Mouse (Mus musculus): ENCODE measurements at regions not wholly inside any gene's neighbourhood (a gene's known extent, or its start where the extent isn't known, plus 50 kb on each side); places are given as distances from the start of the nearest gene placed in this dataset.
"Not testable (repeated sequence)": the region's sequence is repeated elsewhere in the genome, so short reads cannot be mapped to it uniquely, and the experiment has no call there.

GRCm38 (mm10) chr14:86184663-86185381 is 956.2 kb downstream of the Diaph3 start:
- DNase-seq (ENCODE audit: low read depth): no peak

- DNase-seq (ENCODE audit: low read depth): no peak
These were observed 962.5 kb downstream of the Diaph3 start for GRCm38 (mm10) chr14:86178517-86178916.

GRCm38 (mm10) chr14:86171118-86171517 is 969.9 kb downstream of the Diaph3 start:
- no peak for DNase-seq (ENCODE audit: low read depth)

GRCm38 (mm10) chr14:86159151-86159550 is 981.9 kb downstream of the Diaph3 start:
- no peak for DNase-seq (ENCODE audit: low read depth)

GRCm38 (mm10) chr14:86154688-86155087 is 986.3 kb downstream of the Diaph3 start:
- DNase-seq (ENCODE audit: low read depth): no peak

- no peak for DNase-seq (ENCODE audit: low read depth)
These were observed 989.8 kb downstream of the Diaph3 start for GRCm38 (mm10) chr14:86151276-86151675.

- DNase-seq (ENCODE audit: low read depth): peak; percentile 1
These were observed 990.6 kb downstream of the Diaph3 start for GRCm38 (mm10) chr14:86150329-86150866.

GRCm38 (mm10) chr14:86115254-86116057 is 1025.6 kb downstream of the Diaph3 start:
- DNase-seq (ENCODE audit: low read depth): no peak

GRCm38 (mm10) chr14:86101497-86101896 is 1039.5 kb downstream of the Diaph3 start:
- DNase-seq (ENCODE audit: low read depth): no peak

GRCm38 (mm10) chr14:86070313-86071100 is 1070.5 kb downstream of the Diaph3 start:
- DNase-seq (ENCODE audit: low read depth): no peak

- DNase-seq (ENCODE audit: low read depth): no peak
These were observed 1071.7 kb downstream of the Diaph3 start for GRCm38 (mm10) chr14:86069329-86069728.

GRCm38 (mm10) chr14:86067743-86068142 is 1073.3 kb downstream of the Diaph3 start:
- no peak for DNase-seq (ENCODE audit: low read depth)

GRCm38 (mm10) chr14:86063620-86063943 is 1077.5 kb downstream of the Diaph3 start:
- DNase-seq (ENCODE audit: low read depth): no peak

GRCm38 (mm10) chr14:86062885-86063619 is 1078.0 kb downstream of the Diaph3 start:
- DNase-seq (ENCODE audit: low read depth): no peak

GRCm38 (mm10) chr14:86056991-86057390 is 1084.0 kb downstream of the Diaph3 start:
- DNase-seq (ENCODE audit: low read depth): no peak

GRCm38 (mm10) chr14:86054668-86055067 is 1086.4 kb downstream of the Diaph3 start:
- DNase-seq (ENCODE audit: low read depth): no peak

GRCm38 (mm10) chr14:86029401-86029800 is 1111.6 kb downstream of the Diaph3 start:
- no peak for DNase-seq (ENCODE audit: low read depth)

GRCm38 (mm10) chr14:86017611-86018010 is 1123.4 kb downstream of the Diaph3 start:
- DNase-seq (ENCODE audit: low read depth): not testable (repeated sequence)

All from c-Kit-positive CD71-negative TER-119-negative erythroid progenitor cells, embryonic 14.5 days (primary cell).